Mouse (Mus musculus) bone marrow macrophage, adult 2 months (primary cell): ENCODE results near the gene Zbtb34. TPM values are rescaled to one million over a fixed set of nuclear protein-coding genes. Genes with fewer than 3 reads are reported as not detected.

Source experiments
- H3K27ac ChIP-seq: 2 replicates; pipeline ENCODE4 v1.5.1; 2012; ENCODE audit warnings: low read depth, low read length; ENCODE audit not compliant: insufficient read depth
- H3K4me1 ChIP-seq: 2 replicates; pipeline ENCODE4 v1.6.1; 2012; ENCODE audit warnings: low read length; ENCODE audit not compliant: control insufficient read depth, insufficient read depth
- H3K4me3 ChIP-seq: 2 replicates; pipeline ENCODE4 v1.5.1; 2012; ENCODE audit warnings: mild to moderate bottlenecking, low read length, moderate library complexity; ENCODE audit not compliant: insufficient read depth
- CTCF ChIP-seq: IDR thresholded peaks from 2 replicates; pipeline ENCODE4 v1.5.1; 2012; ENCODE audit warnings: low read depth, mild to moderate bottlenecking, low read length, moderate library complexity
- POLR2A ChIP-seq: IDR thresholded peaks from 2 replicates; pipeline ENCODE4 v1.6.1; 2012; ENCODE audit warnings: mild to moderate bottlenecking, low read depth, low read length, borderline replicate concordance
- polyA plus RNA-seq: library from polyadenylated mRNA; stranded (reverse); fragments of >200 nt; gene quantifications from 2 replicates; pipeline ENCODE4 v1.2.4, GENCODE M21; 2012; ENCODE audit not compliant: missing spikeins, insufficient read depth, insufficient read length

The Zbtb34 gene
- polyA plus RNA-seq, 1 experiment: 18.6 TPM

GRCm38 (mm10) chr2:33461066-33461465 lies 29.9 kb upstream of the Zbtb34 start:
- Histone ChIP-seq H3K4me3 (no peak overlapping the region), H3K27ac (no peak overlapping the region), H3K4me1 (peaks cover 7% of the 10 kb centered on the region)
- TF ChIP-seq CTCF: no peak
- TF ChIP-seq POLR2A: no peak

GRCm38 (mm10) chr2:33459660-33460059 lies 28.5 kb upstream of the Zbtb34 start:
- TF ChIP-seq POLR2A (no peak), CTCF (no peak)
- H3K4me3 ChIP-seq: no peak overlapping the region
- no peaks in the 10 kb centered on the region for H3K4me1 ChIP-seq
- H3K27ac ChIP-seq: no peak overlapping the region

- no peak overlapping the region for H3K27ac ChIP-seq
- H3K4me3 ChIP-seq: no peak overlapping the region
- H3K4me1 ChIP-seq: peaks cover 6% of the 10 kb centered on the region
- TF ChIP-seq POLR2A (no peak), CTCF (no peak)
These were observed 25.6 kb upstream of the Zbtb34 start for GRCm38 (mm10) chr2:33456696-33457095.

- TF ChIP-seq CTCF (no peak), POLR2A (no peak)
- no peak overlapping the region for H3K27ac ChIP-seq
- H3K4me1 ChIP-seq: peaks cover 6% of the 10 kb centered on the region
- H3K4me3 ChIP-seq: no peak overlapping the region
These were observed 25.1 kb upstream of the Zbtb34 start for GRCm38 (mm10) chr2:33456242-33456641.

GRCm38 (mm10) chr2:33455350-33455749 lies 24.2 kb upstream of the Zbtb34 start:
- no peak for TF ChIP-seq CTCF
- no peak for TF ChIP-seq POLR2A
- Histone ChIP-seq H3K4me3 (no peak overlapping the region), H3K4me1 (peaks cover 6% of the 10 kb centered on the region), H3K27ac (no peak overlapping the region)

- no peak overlapping the region for H3K27ac ChIP-seq
- TF ChIP-seq POLR2A (no peak), CTCF (no peak)
- H3K4me1 ChIP-seq: peaks cover 6% of the 10 kb centered on the region
- no peak overlapping the region for H3K4me3 ChIP-seq
These were observed 23.7 kb upstream of the Zbtb34 start for GRCm38 (mm10) chr2:33454816-33455215.

- no peak for TF ChIP-seq CTCF
- no peak for TF ChIP-seq POLR2A
- H3K4me3 ChIP-seq: no peak overlapping the region
- no peak overlapping the region for H3K27ac ChIP-seq
These were observed 22.4 kb upstream of the Zbtb34 start for GRCm38 (mm10) chr2:33453476-33453875.

GRCm38 (mm10) chr2:33452721-33453120 lies 21.6 kb upstream of the Zbtb34 start:
- Histone ChIP-seq H3K4me3 (no peak overlapping the region), H3K4me1 (peaks cover 6% of the 10 kb centered on the region), H3K27ac (no peak overlapping the region)
- no peak for TF ChIP-seq CTCF
- no peak for TF ChIP-seq POLR2A

More at GRCm38 (mm10) chr2:33453476-33453875, 22.4 kb upstream of the Zbtb34 start:
- peaks cover 6% of the 10 kb centered on the region for H3K4me1 ChIP-seq

- no peak for TF ChIP-seq POLR2A
- TF ChIP-seq CTCF: no peak
- H3K27ac ChIP-seq: no peak overlapping the region
- peaks cover 6% of the 10 kb centered on the region for H3K4me1 ChIP-seq
- no peak overlapping the region for H3K4me3 ChIP-seq
These were observed 21.0 kb upstream of the Zbtb34 start for GRCm38 (mm10) chr2:33452140-33452539.

GRCm38 (mm10) chr2:33451038-33451978 lies 20.2 kb upstream of the Zbtb34 start:
- Histone ChIP-seq H3K27ac (no peak overlapping the region), H3K4me3 (no peak overlapping the region), H3K4me1 (peaks cover 6% of the 10 kb centered on the region)
- TF ChIP-seq CTCF: no peak
- TF ChIP-seq POLR2A: no peak
